Mouse (Mus musculus) cerebellum, adult 11 months (tissue): ENCODE results near the gene Zfp652.
A peak's percentile ranks its signal among the peaks of the same experiment; 100 is the strongest.

ENCODE experiments used
- DNase-seq: peaks from one replicate; pipeline ENCODE4 v3.0.0; 2022

The Zfp652 gene

DNA sequence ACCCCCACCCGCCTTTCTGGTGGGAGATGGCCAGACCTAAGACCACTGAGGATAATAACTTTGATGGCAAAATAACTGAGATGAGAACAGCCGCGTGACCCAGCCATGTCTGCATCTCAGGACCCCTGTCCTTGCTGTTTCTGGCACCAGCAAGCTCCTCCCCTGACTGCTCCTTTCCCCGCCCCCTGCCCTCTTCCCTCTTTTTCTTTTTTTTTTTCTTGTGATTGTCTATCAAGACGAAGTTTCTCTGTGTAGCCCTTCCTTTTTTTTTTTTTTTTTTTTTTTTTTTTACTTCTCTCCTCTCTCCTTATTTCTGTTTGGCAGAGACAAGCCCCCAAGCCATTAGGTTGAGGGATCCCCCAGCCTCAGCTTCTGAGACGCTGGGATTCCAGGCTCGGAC lies 98.4 kb downstream of the Zfp652 start:
- no peak for DNase-seq

DNA sequence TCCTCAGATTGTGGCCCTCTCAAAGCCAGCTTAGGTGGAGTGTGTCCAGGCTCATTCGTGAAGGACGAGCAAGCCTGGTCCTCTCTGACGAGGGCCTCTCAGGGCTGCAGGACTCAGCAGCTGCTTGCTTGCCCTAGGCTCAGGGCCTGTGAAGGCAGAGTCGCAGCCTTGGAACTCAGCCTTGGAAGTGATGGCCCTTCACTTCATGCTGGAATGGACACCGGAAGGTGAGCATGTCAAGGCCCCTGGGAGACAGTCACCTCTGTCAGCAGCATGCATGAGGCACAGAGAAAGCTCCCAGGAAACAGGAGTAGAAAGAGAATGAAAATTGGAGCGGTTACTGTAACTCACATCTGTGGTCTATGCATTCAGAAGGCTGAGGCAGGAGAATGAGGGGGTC lies 99.3 kb downstream of the Zfp652 start:
- no peak for DNase-seq

GRCm38 (mm10) chr11:95812224-95812623 lies 99.8 kb downstream of the Zfp652 start:
- DNase-seq, result no peak

DNA sequence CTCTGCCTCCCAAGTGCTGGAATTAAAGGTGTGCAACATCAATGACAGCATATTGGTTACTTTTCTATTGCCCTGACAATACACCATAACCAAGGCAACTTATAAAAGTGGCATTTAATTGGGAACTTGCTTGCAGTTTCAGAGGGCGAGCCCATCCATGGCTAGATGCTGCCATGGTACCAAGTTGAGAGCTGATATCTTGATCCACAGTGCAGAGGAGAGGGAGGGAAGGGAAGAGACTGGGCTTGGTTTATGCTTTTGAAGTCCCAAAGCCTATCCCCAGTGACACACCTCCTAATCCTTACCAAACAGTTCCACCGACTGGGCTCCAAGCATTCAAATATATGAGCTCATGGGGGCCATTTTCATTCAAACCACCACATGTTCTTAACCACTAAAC lies 101.6 kb downstream of the Zfp652 start:
- DNase-seq, result no peak

GRCm38 (mm10) chr11:95814857-95815256 lies 102.4 kb downstream of the Zfp652 start:
- no peak for DNase-seq

GRCm38 (mm10) chr11:95815412-95815811 lies 102.9 kb downstream of the Zfp652 start:
- no peak for DNase-seq

- DNase-seq, result no peak
Observed at GRCm38 (mm10) chr11:95819138-95819537, 106.7 kb downstream of the Zfp652 start.

DNA sequence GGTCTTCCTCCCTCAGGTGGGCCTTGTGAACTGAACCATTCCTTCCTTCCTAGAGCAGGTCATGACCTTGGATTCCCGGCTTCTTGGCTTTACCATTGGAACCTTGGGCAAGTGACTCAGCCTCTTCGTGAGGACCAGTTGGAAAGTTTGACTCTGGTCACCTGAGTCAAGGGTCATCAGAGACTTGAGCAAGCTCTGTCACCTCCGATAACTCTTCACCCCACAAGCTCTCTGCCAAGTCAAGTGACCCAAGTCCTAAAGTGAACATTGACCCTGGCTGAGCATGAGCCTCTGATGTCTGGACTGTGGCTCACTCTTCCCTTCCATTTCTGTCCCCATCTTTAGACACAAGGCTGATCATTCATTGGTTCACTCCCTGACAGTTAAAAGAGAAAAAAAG lies 109.0 kb downstream of the Zfp652 start:
- DNase-seq, result no peak

- no peak for DNase-seq
Observed at GRCm38 (mm10) chr11:95822437-95822836, 110.0 kb downstream of the Zfp652 start.

DNA sequence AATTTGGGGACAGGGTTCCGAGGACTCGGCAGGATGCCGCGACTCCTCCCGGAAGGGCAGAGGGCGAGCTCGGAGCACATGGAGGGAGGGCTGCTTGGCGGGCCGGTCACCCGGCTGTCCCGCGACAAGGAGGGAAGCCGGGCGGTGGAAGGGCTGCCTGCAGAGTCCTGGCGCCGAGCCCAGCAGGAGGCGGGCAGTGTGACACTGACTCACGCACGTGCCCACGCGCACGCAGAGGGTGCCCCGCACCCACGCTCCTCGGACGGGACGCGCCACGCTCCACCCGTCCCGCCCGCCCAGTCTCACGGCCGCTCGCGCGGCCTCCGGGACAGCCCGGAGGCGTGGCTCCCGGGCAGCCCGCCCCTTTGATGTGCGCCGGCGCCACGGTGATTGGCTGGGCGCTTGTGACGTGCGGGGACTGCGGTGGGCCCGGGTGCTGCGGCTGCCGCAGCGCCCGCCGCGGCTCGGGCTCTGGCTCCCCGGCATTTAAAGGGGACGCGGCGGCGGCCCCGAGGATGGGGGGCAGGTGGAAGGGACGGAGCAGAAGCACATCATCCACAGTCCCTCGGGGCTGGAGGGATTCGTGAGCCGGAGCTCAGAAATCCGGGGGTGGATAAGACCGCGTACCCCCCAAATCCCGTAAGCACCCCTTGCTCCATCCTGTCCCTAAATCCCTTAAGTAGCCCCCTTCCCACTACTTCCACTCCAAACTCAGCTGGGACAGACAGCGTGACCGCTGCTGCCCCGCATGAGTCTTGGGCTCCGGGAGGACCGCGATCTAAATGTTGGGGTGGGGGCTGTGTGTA lies 111.8 kb downstream of the Zfp652 start, which contains the start of gene Phospho1:
Gene Phospho1, plus strand, starts transcription at position 429 of the 806 bp plus-strand sequence.
- peak; percentile 91 for DNase-seq

DNA sequence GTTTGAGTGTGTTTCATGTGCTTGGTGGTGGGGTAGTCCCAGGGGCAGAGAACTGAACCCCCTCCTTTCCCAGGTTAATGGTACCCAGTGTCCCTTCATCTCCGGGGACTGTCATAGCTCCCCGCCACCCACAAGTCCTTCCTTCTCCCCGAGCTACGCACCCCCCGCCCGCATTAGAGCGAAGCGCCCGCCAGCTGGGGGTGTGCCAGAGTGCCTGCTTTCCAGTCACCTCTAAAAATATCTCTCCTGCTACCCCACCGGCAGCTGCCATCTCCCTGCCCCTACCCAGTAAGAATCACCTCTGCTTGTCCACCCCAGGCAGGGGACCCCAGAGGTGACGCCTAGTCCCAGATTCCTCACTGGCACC lies 112.4 kb downstream of the Zfp652 start:
- peak; percentile 70 for DNase-seq

DNA sequence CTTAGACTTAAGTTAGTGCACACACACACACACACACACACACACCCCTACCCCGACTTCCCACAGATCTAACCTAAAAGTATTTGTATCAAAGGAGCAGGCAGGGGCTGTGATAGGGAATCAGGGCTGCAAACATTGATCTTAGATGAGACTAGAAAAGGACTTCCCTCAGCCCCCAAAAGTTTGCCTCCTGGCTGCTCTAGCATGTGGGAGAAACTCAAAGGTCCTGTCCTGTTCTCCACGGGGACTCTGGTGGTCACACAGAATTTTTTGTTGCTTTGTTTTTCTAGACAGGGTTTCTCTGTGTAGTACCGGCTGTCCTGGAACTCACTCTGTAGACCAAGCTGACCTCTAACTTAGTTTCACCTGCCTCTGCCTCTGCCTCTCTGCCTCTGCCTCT lies 113.2 kb downstream of the Zfp652 start:
- no peak for DNase-seq

DNA sequence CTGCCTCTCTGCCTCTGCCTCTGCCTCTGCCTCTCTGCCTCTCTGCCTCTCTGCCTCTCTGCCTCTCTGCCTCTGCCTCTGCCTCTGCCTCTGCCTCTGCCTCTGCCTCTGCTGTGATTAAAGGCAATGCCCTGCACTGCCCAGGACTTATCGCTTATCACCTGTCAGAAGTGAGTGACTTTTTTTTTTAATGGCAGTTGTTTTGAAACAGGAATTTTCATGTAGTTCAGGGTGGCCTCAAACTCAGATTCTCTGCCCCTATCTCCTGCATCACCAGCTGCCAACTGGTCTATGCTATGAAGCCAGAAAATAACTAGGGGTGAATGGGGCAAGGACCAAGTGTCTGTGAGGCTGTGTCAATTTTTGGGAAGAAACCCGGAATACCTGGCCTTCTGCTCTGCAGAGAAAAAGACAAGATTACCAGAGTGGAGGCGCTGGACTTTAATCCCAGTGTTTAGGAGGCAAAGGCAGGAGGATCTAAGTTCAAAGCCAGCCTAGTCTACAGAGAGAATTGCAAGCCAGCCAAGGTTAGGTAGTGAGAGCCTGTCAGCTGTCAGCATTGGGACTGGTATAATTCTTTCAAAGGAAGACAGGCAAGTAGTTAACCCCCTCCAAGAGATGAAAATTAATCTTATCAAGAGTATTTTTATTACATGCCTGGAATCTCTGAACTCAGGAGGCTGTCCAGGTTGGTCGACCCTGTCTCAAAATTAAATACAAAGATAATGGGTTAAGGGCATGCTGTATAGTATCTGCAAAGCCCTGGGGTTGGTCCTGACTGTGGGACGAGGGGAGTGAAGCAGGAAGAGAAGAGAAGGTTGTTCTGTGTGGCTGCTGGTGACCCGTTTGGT lies 114.1 kb downstream of the Zfp652 start:
- DNase-seq, result no peak

- DNase-seq, result no peak
Observed at GRCm38 (mm10) chr11:95827168-95827447, 114.6 kb downstream of the Zfp652 start.

GRCm38 (mm10) chr11:95827464-95828085 lies 115.1 kb downstream of the Zfp652 start:
- DNase-seq, result peak; percentile 63

DNA sequence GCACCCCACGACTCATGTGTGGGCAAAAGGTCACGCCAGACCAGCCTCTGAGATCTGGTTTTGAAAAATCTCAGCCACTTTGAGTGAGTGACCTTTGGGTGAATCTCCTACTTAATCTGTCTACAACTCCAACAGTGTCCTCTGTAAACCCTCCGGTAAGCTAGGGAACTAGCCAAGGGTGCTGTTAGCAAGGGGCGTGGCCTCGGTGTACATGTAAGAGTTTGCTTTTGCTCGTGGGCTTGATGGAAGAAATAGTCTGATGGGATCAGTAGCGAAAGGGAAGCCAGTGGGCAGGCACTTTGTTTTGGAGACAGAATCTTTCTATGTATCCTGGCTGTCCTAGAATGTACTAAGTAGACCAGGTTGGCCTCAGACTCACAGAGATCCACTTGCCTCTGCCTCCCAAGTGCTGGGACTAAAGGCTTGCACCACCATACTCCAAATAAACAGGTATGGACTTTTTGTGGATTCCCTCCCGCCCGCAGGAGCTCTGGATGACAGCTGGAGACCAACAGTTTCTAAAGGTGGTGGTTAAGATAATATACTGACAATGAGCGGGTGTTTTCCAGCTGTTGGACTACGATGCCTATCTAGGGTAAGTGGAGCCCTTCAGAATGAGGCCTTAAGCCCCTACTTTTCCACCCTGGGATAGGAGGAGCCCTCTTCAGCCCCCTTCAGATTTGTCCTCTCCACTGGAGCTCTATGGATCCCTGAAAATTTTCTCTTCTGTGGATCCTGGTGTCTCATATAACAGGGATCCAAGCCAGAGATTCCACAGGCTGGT lies 115.9 kb downstream of the Zfp652 start:
- DNase-seq, result no peak

GRCm38 (mm10) chr11:95829526-95830050 lies 117.1 kb downstream of the Zfp652 start:
- DNase-seq, result no peak

GRCm38 (mm10) chr11:95830411-95831275 lies 118.2 kb downstream of the Zfp652 start:
- DNase-seq, result no peak

DNA sequence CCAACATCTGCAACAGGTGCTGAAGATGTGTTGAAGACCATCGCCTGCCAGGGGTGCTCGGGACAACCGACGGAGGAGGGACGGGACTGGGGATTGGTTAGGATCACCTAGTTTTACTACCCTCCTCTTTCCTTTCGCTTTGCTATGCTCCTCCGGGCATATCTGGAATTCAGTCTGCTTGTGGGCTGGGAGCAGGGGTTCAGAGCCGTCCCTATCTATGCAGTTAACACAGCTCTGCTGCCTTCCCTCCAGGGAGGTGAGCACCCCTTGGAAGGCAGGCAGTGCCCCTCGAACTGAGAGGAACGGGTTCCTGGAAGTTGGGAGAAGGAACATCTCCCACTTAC lies 118.8 kb downstream of the Zfp652 start:
- DNase-seq, result no peak

DNA sequence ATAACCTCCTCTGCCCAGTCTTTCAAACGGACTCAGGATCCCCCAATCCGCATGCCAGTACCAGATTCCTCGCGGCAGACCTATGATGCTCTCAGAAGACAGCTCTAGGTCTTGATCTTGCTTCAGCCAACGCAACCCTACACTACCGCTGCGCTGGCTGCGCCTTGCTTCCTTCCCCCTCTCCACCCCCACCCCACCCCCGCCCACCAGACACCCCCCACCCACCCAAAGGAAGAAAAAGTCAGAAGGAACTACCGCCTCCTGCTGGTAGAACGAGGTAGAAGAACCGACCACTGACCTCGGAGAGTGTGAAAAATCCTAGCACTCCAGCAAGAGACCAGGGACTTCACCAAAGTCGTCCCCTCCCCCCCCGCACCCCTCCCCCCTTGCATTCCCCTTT lies 119.2 kb downstream of the Zfp652 start:
- DNase-seq, result no peak

- no peak for DNase-seq
Observed at GRCm38 (mm10) chr11:95832129-95833005, 119.9 kb downstream of the Zfp652 start.
